Mouse (Mus musculus): ENCODE measurements around the gene Ilf2. TPM values are rescaled to one million over a fixed set of nuclear protein-coding genes. Genes with fewer than 3 reads are reported as not detected.

Ilf2 gene
- total RNA-seq, 1 experiment from 2014 or later: 65.6 TPM

- no peak for DNase-seq
These were observed 13.3 kb upstream of the Ilf2 start for GRCm38 (mm10) chr3:90462579-90462978.

DNA sequence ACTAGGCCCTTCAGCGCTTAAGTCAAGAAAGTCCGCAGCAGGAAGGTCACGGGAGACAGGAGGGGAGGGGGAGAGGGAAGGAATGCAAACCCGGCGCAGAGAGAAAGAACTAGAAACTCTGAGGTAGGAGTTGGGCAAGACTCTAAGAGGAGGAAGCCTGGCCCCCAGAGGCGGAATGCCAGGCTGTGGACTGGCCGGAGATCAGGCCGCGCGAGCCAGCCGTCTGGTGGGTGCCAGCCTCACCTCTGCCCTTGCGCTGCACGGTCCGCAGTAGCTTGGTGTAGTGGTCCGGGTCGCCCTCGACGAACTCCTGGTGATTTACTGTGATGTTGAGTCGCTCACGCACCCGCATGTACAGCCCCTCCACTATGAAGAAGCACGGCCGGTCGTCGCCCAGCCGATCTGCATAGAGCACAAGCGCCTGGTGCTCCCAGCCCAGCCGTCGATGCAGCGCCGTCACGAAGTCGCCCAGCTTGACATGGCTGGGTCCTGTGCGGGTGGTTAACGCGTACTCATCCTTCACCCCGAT, 11.3 kb upstream of the Ilf2 start:
- DNase-seq: peak; percentile 67

GRCm38 (mm10) chr3:90465081-90465685, 10.7 kb upstream of the Ilf2 start:
- DNase-seq: peak; percentile 47

- peak; percentile 72 for DNase-seq
These were observed 10.1 kb upstream of the Ilf2 start, which contains the start of gene Npr1 for GRCm38 (mm10) chr3:90465686-90466310. Gene Npr1, minus strand, starts transcription at chr3:90465866.

DNA sequence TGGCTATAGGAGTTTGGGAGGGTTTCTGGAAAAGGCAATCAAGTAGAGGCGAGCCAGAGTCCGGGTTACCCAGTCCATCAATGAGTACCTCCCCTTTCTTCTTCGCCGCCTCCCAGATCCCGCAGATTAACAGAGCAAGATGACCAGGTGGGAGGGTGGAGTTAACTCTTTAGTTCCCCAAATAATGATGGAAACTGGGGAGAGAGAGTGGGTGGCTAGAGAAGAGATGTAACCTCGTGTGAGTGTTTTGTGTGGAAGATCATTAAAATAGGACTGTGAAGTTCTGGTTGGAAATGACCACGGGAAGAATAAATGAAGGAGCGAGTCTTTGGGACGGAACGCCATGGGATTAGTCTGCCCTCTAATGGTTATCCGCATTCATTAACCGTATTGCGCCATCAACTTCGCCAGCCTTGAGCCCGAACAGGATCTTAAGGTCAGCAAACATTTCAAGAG, 9.6 kb upstream of the Ilf2 start:
- peak; percentile 67 for DNase-seq

DNA sequence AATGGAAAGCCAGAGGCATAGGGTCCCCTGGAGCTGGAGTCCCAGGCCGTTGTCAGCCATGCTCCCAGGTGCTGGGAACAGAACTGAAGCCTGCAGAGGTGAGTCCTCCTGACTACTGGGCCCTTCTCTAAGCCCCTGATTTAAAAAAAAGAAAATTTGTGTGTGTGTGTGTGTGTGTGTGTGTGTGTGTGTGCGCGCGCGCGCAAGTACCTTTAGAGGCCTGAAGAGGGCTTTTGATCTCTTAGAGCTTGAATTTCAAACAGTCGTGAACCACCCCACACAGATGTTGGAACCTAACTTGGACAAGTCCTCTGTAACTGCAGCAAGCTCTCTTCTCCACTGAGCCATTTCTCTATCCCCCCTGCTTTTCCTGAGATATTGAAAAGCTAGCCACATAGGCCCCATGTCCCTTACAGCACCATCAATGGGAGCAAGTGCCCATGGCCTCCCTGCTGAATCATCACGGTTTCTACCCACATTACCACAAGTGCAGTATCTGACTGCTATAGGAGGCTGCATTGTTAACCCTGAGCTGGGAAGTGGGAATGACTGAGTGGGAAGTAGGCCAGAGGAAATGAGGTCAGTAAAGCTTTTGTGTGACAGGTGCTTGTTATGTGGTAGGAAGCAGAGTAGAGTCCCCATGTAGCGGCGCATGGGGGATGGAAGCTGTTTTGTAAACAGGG, 8.2 kb upstream of the Ilf2 start:
- DNase-seq: no peak

DNA sequence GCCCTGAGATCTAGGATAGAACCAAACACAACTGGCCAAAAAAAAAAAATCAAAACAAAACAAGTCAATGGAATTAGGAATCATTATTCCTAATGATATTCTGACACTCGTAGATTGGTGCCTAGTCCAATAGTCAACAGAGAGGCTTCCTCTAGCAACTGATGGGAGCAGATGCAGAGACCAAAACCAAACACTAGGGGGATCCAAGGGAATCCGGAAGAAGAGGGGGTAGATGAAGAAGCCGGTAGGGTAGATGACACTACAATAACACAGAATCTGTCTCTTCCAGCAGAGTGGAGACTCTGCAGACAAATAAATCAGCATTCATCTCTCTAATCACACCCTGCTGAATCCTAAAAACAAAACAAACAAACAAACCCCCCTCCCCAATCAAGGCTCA, 3.7 kb upstream of the Ilf2 start:
- DNase-seq: peak; percentile 30

- no peak for DNase-seq
These were observed 635 bp upstream of the Ilf2 start for GRCm38 (mm10) chr3:90475151-90475830.

DNA sequence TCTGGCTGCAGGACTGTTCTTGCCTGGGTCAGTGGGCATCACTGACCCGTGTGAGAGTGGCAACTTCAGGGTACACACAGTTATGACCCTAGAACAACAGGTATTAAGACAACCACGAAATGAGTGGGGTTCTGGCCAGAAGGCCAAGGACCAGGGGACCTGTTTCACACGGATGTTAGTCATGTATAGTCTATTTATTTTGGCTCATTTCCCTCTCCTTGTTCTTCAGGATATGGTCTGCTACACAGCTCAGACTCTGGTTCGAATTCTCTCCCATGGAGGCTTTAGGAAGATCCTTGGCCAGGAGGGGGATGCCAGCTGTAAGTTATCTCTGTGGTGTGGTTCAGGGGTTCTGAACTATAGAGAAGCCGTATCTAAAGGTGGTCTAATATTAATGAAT, 11.1 kb downstream of the Ilf2 start:
- DNase-seq: no peak

DNA sequence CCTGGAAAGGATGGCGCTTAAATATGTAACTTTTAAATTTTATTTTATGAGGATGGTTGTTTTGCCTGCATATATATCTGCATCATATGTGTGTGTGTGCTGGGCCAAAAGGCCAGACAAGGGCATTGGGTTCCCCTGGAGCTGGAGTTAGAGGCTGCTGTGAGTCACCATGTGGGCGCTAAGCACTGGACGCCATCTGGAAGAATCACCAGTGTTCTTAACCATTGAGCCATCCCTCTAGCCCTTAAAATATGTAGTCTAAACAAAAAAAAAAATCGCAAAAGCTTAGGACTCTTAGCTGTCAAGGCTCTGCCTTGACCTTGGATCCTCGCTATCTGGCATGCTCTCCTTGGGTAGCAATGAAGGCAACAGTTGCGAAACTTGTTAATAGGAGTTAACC, 12.7 kb downstream of the Ilf2 start:
- DNase-seq: no peak

GRCm38 (mm10) chr3:90490696-90491256, 14.8 kb downstream of the Ilf2 start, which contains the start of gene Snapin:
Gene Snapin, minus strand, starts transcription at chr3:90491033.
- peak; percentile 92 for DNase-seq

DNA sequence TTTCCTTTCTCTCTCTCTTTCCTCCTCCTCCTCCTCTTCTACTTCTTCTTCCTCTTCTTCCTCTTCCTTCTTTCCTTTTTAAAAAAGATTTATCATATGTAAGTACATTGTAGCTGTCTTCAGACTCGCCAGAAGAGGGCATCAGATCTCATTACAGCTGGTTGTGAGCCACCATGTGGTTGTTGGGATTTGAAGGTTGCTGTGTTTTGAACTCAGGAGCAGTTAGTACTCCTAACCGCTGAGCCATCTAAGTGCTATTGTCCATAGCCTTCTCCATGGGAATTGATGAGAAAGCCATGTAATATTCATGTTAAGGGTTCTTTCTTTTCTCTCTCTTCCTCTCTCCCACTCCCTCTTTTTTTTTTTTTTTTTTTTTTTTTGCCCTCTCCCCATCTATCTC, 15.4 kb downstream of the Ilf2 start:
- no peak for DNase-seq

GRCm38 (mm10) chr3:90493831-90494540, 18.1 kb downstream of the Ilf2 start:
- DNase-seq: no peak

GRCm38 (mm10) chr3:90495850-90496525, 20.1 kb downstream of the Ilf2 start:
- DNase-seq: no peak

- DNase-seq: no peak
These were observed 21.7 kb downstream of the Ilf2 start for GRCm38 (mm10) chr3:90497597-90497996.

DNA sequence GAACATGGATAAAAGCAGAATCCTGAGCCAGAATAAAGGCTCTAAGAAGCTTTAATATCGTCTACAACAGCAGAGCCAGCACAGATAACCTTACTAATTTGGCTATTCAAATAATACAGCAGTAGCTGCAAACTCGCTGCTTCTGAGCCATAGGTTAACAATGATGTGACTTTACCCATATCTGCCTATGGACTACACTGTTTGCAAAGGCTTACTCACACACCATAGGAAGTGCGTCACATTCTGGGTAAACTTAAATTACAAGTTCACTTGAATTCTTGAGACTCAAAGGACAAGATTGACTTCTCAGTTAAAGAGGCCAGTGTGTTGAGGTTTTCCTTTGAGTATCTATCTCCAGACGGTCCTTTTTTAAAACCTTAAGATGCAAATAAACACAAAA, 27.5 kb downstream of the Ilf2 start:
- no peak for DNase-seq

DNA sequence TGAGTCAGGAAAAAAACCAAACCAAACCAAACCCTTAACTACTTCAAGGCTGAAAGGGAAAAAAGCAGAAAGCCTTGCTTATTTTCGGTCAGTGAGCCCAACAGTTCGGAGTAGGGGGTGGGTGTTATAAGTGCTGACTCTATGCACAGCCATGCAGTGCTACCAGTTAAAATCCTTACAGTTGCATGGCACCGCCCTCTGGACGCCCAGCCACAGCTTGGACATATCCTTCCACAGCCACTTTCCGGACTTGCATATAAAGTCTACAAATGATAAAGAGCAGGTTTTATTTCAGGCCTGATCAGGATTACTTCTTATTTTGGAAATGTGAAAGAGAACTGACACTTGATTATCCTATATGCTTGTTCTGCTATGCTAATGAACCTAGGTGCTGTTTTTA, 29.3 kb downstream of the Ilf2 start:
- no peak for DNase-seq

GRCm38 (mm10) chr3:90506362-90506761, 30.4 kb downstream of the Ilf2 start:
- DNase-seq: no peak

- DNase-seq: no peak
These were observed 32.5 kb downstream of the Ilf2 start for GRCm38 (mm10) chr3:90508287-90508949.
